Mouse (Mus musculus) erythroblast, embryonic 14.5 days (primary cell): ENCODE data around the gene Clec16a.

ENCODE experiments used
- GATA1 ChIP-seq: IDR thresholded peaks from 2 replicates; pipeline ENCODE4 v1.6.1; 2012; ENCODE audit warnings: low read length, inconsistent platforms, mixed read lengths
- TAL1 ChIP-seq: IDR thresholded peaks from 3 replicates; pipeline ENCODE4 v1.6.1; 2012; ENCODE audit warnings: low read length, inconsistent platforms, mixed read lengths

GRCm38 (mm10) chr16:10768821-10769220 lies 223.7 kb downstream of the Clec16a start:
- no peak for TF ChIP-seq TAL1
- no peak for TF ChIP-seq GATA1
